Mouse (Mus musculus) heart, postnatal 0 days (tissue): Measurements from ENCODE around the gene Tmem110. TPM values are rescaled to one million over a fixed set of nuclear protein-coding genes. Genes with fewer than 3 reads are reported as not detected.

Source experiments
- ATAC-seq: fragments of 200-750 bp; cut with Nextera tagmentation; 2 replicates; pipeline ENCODE4 v1.8.0; 2017; ENCODE audit warnings: low read depth, moderate number of reproducible peaks, moderate library complexity; ENCODE audit not compliant: insufficient read depth
- DNase-seq: peaks from one replicate; pipeline ENCODE4 v3.0.0-alpha.2; 2016; ENCODE audit warnings: low spot score
- H3K27ac ChIP-seq: fragments of 300-500 bp; sonication (generic); 2 replicates; pipeline ENCODE4 v1.5.1; 2014; ENCODE audit warnings: low read depth, mild to moderate bottlenecking
- H3K27me3 ChIP-seq: fragments of 300-500 bp; sonication (generic); 2 replicates; pipeline ENCODE4 v1.6.1; 2014; ENCODE audit warnings: low read length, mixed read lengths; ENCODE audit not compliant: control insufficient read depth, insufficient read depth
- H3K36me3 ChIP-seq: fragments of 300-500 bp; sonication (generic); replicated peaks from 2 replicates; pipeline ENCODE4 v1.6.1; 2014; ENCODE audit warnings: low read length, mixed read lengths; ENCODE audit not compliant: control insufficient read depth, insufficient read depth
- H3K4me1 ChIP-seq: fragments of 300-500 bp; sonication (generic); 2 replicates; pipeline ENCODE4 v1.6.1; 2014; ENCODE audit warnings: antibody characterized with exemption; ENCODE audit not compliant: control insufficient read depth, insufficient read depth
- H3K4me2 ChIP-seq: fragments of 300-500 bp; sonication (generic); 2 replicates; pipeline ENCODE4 v1.6.1; 2014; ENCODE audit warnings: low read depth, mild to moderate bottlenecking, low read length, moderate library complexity
- H3K4me3 ChIP-seq: fragments of 300-500 bp; sonication (generic); 2 replicates; pipeline ENCODE4 v1.5.1; 2014; ENCODE audit warnings: low read depth, low read length
- H3K9ac ChIP-seq: fragments of 300-500 bp; sonication (generic); replicated peaks from 2 replicates; pipeline ENCODE4 v1.6.1; 2014; ENCODE audit warnings: low read depth, low read length, mixed read lengths
- H3K9me3 ChIP-seq: fragments of 300-500 bp; sonication (generic); replicated peaks from 2 replicates; pipeline ENCODE4 v1.6.1; 2016; ENCODE audit warnings: low read length; ENCODE audit not compliant: control insufficient read depth
- CTCF ChIP-seq: IDR thresholded peaks from 2 replicates; pipeline ENCODE4 v1.5.1; 2016; ENCODE audit warnings: antibody characterized with exemption, control low read depth, low read depth
- EP300 ChIP-seq: IDR thresholded peaks from 2 replicates; pipeline ENCODE4 v1.6.1; 2016; ENCODE audit warnings: antibody characterized with exemption, low read depth
- WGBS: fragments of 180-500 bp; shearing (Covaris S2); extraction: QIAGEN DNeasy Blood & Tissue Kit; methylation state at CpG from one replicate; pipeline ENCODE4 v1.1.7; 2014; 5-methylcytosine and 5-hydroxymethylcytosine counted together
- polyA plus RNA-seq: library from polyadenylated mRNA; unstranded; fragments of >200 nt; fragmentation: Nextera tagmentation; extraction: Ambion mirVana; gene quantifications from 2 replicates; pipeline ENCODE4 v1.2.1, GENCODE M21; 2015
- total RNA-seq: library from RNA; depleted of rRNA; stranded (reverse); fragments of >200 nt; gene quantifications from 2 replicates; pipeline ENCODE4 v1.2.3, GENCODE M21; 2014; ENCODE audit warnings: low replicate concordance

Gene Tmem110
- total and polyA plus RNA-seq, 2 experiments from 2014 or later = 4.7 to 9.9 TPM

GRCm38 (mm10) chr14:30870206-30871147, 45.1 kb downstream of the Tmem110 start:
- peak; percentile 55 for DNase-seq
- H3K27me3 ChIP-seq = no peaks in the 10 kb centered on the region
- H3K27ac ChIP-seq = peak overlapping the region; percentile 81
- ATAC-seq = peak; percentile 31
- TF ChIP-seq CTCF = no peak
- TF ChIP-seq EP300 = no peak
- H3K36me3 ChIP-seq = peaks cover 22% of the 10 kb centered on the region; the same call in 1 of the 2 replicates
- H3K4me1 ChIP-seq = peaks cover 13% of the 10 kb centered on the region
- H3K9ac ChIP-seq = peak overlapping the region; percentile 12; the same call in 1 of the 2 replicates
- no peak overlapping the region for H3K4me3 ChIP-seq
- no peaks in the 10 kb centered on the region for H3K9me3 ChIP-seq
- WGBS = 45% methylated on average over 25 of the region's 25 CpGs
- H3K4me2 ChIP-seq = no peak overlapping the region

GRCm38 (mm10) chr14:30874095-30874700, 48.8 kb downstream of the Tmem110 start:
- WGBS = 53% methylated on average over 15 of the region's 18 CpGs

GRCm38 (mm10) chr14:30875130-30875865, 49.9 kb downstream of the Tmem110 start:
- no peak overlapping the region for H3K4me2 ChIP-seq
- WGBS = 71% methylated on average over 12 of the region's 12 CpGs
- no peak for TF ChIP-seq EP300
- TF ChIP-seq CTCF = no peak
- H3K9ac ChIP-seq = no peak overlapping the region
- no peak for ATAC-seq
- H3K36me3 ChIP-seq = peaks cover 14% of the 10 kb centered on the region; the same call in 1 of the 2 replicates
- no peaks in the 10 kb centered on the region for H3K27me3 ChIP-seq
- no peak overlapping the region for H3K27ac ChIP-seq
- H3K9me3 ChIP-seq = no peaks in the 10 kb centered on the region
- H3K4me1 ChIP-seq = peaks cover 13% of the 10 kb centered on the region
- H3K4me3 ChIP-seq = no peak overlapping the region
- DNase-seq = no peak

More at GRCm38 (mm10) chr14:30874095-30874700, 48.8 kb downstream of the Tmem110 start:
- Histone ChIP-seq H3K36me3 (peaks cover 14% of the 10 kb centered on the region; the same call in 1 of the 2 replicates), H3K4me3 (no peak overlapping the region), H3K9me3 (no peaks in the 10 kb centered on the region), H3K27ac (no peak overlapping the region), H3K9ac (no peak overlapping the region), H3K27me3 (no peaks in the 10 kb centered on the region), H3K4me1 (peaks cover 19% of the 10 kb centered on the region), H3K4me2 (no peak overlapping the region)
- no peak for ATAC-seq
- TF ChIP-seq CTCF = no peak
- no peak for TF ChIP-seq EP300
- no peak for DNase-seq

- H3K4me2 ChIP-seq = no peak overlapping the region
- TF ChIP-seq EP300 = no peak
- no peak for TF ChIP-seq CTCF
- 66% methylated on average over 9 of the region's 9 CpGs for WGBS
- peaks cover 10% of the 10 kb centered on the region; the same call in 1 of the 2 replicates for H3K4me1 ChIP-seq
- no peaks in the 10 kb centered on the region for H3K9me3 ChIP-seq
- no peak overlapping the region for H3K27ac ChIP-seq
- H3K36me3 ChIP-seq = peaks cover 14% of the 10 kb centered on the region; the same call in 1 of the 2 replicates
- no peak for DNase-seq
- H3K9ac ChIP-seq = no peak overlapping the region
- ATAC-seq = no peak
- no peaks in the 10 kb centered on the region for H3K27me3 ChIP-seq
- H3K4me3 ChIP-seq = no peak overlapping the region
Observed at GRCm38 (mm10) chr14:30875955-30876354, 50.6 kb downstream of the Tmem110 start.

GRCm38 (mm10) chr14:30876451-30876850, 51.1 kb downstream of the Tmem110 start:
- peaks cover 10% of the 10 kb centered on the region; the same call in 1 of the 2 replicates for H3K4me1 ChIP-seq
- H3K27ac ChIP-seq = peak overlapping the region; percentile 25; the same call in 1 of the 2 replicates
- H3K4me2 ChIP-seq = no peak overlapping the region
- no peaks in the 10 kb centered on the region for H3K27me3 ChIP-seq
- no peaks in the 10 kb centered on the region for H3K9me3 ChIP-seq
- no peak overlapping the region for H3K4me3 ChIP-seq
- H3K9ac ChIP-seq = no peak overlapping the region
- 78% methylated on average over 10 of the region's 10 CpGs for WGBS
- no peak for DNase-seq
- H3K36me3 ChIP-seq = peaks cover 14% of the 10 kb centered on the region; the same call in 1 of the 2 replicates
- no peak for TF ChIP-seq CTCF
- TF ChIP-seq EP300 = no peak
- no peak for ATAC-seq
